Mouse (Mus musculus) liver (tissue): Measurements from ENCODE around the gene Slc35b3.

ENCODE experiments used
- DNase-seq: peaks from one replicate; pipeline ENCODE4 v3.0.0-alpha.2; 2020; ENCODE audit warnings: mixed read lengths

Slc35b3 gene

GRCm38 (mm10) chr13:38936860-38937471, 23.7 kb downstream of the Slc35b3 start:
- no peak for DNase-seq

GRCm38 (mm10) chr13:38935856-38936446, 24.7 kb downstream of the Slc35b3 start:
- no peak for DNase-seq

GRCm38 (mm10) chr13:38929843-38930578, 30.7 kb downstream of the Slc35b3 start:
- DNase-seq, result no peak

DNA sequence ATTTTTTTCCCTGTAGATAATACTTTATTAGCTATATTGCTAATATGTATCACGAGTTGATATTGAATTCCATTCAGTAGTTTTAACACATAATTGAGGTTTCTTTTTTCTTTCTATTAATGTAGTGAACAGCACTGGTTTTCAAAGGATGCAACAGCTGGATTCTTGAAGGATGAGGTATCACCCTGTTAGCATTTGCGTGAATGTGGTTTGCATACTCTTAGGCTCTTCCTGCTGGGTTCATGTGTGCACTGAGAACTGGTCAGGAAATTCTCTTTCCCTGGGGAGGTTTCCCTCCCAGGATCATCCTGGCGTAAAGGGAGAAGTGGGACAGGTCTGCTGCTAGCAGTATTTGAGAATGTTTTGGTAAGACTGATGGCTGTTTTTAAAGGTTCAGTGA, 38.0 kb downstream of the Slc35b3 start:
- DNase-seq, result no peak

- no peak for DNase-seq
Observed at GRCm38 (mm10) chr13:38921306-38921705, 39.4 kb downstream of the Slc35b3 start.

DNA sequence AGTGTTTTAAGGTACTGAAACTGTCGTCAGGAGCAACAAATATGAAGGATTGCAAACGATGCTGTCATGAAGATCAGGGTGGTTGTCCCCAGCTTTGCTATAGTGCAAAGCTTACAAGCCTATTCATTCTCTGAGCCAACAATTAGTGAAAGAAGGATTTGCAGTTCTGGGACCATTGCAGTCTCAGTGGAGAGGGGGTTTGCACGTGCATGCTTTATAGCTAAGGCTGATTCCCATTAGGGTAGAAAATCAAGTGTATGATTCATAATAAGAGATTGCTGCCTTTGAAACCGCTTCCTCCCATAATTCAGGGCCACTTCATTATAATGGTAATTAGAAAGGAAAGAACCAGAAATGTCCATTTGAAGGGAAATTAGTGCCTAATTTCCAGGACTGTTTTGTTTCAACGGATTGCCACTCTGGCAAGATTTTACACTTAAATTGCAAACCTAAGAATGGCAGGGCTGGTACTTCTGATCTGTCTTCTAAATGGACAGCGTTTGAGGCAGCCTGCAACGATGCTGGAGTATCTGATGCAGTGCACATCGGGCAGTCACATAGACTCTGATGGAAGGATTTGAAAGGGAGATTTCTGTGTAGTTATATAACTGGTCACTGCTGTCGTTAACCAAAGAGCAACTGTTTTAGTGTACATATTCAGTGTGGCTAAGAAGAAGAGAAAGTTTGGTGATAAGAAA, 42.3 kb downstream of the Slc35b3 start:
- DNase-seq, result no peak

DNA sequence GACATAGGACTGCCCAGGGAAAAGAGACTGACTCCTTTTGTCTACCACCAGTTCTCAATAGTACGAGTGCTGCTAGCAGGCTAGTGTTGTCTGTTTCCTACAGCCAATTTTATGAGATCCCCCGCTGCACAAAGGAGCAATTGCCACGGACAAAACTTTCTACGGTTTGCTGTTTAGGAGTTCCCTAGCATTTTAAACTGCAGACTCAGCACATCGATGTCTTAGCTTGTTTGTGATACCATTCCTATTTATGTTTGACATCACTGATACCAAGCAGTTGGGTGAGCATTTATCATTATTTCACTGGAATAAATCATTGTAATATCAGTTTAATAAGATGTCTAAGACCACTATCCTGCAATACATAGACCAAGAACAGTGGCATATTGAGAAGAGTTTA, 43.1 kb downstream of the Slc35b3 start:
- DNase-seq, result no peak

DNA sequence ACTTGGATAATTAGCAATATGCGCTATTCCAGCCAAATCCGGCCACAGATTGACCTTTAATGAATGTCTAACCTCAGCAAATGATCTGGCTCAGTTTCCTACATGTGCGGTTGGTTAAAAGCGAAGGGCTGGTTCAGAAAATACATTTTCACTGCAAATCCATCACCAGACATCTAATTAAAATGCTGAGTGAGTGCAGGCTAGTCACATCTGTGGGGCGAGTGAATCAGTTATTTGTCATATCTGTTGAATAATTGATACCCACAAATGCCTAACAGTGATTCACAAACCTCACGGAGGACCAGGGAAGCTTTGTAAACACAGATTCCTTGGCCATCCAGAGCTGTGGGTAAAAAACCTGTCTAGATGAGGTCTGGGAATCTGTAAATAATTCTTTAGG, 45.9 kb downstream of the Slc35b3 start:
- DNase-seq, result no peak

- no peak for DNase-seq
Observed at GRCm38 (mm10) chr13:38892364-38892763, 68.3 kb downstream of the Slc35b3 start.
